Mouse (Mus musculus): ENCODE results near the gene Ints1.

DNA sequence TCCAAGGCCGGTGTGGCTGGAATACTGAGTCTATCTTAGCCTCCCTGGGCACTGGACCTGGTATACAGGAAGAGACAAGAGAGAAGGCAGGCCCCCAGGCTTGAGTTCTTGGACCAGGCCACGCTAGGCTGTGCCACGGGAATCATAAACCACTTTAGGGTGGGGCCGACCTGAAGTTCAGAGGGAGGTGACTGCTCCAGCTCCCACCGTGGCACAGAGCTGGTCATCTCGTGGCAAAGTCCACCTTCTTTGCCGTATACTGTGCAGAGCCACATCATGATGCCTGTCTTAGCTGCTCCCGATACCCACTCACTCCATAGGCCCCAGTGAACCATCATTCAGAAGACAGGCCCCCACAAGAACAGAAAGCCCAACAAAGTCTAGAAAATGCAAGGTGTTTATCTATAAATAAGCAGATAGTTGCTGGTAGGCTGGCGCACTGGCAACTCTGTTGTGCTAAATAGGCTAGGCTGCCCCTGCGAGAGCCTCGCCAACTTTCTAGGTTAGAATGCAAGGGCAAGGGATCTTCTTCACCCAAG is 29.2 kb upstream of the Ints1 start:
- TF ChIP-seq CTCF (IDR thresholded peaks at IDR 0.05; ENCODE audit: extremely low read depth, insufficient read depth, insufficient read length, insufficient replicate concordance) (no peak), POLR2A (IDR thresholded peaks at IDR 0.05; ENCODE audit: low read depth, low read length) (no peak)

Data from spleen, adult 2 months (tissue).